Mouse (Mus musculus): ENCODE data around the gene Diaph3. TPM values are rescaled to one million over a fixed set of nuclear protein-coding genes. Genes with fewer than 3 reads are reported as not detected.

The Diaph3 gene
- total and polyA plus RNA-seq, 2 experiments = 0.18 TPM; not detected in 1

DNA sequence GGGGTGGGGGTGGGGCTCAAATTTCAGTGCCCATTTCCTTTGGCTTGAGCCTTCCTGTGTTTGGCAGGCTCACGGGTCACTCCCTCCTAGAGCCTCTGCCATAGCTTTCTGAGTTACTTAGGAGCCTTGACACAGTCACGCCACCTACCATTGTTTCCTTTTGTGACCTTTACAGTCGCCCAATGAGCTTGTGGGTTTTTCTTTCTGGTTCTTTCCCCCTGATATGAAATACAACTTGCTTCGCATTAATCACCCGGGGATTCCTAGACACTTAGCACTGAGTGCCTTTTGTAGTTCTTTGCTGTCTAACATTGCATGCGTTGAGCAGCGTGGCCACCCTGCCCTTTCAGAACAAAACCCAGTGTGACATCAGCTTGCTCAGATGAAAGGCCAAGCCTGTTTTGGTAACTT, 498.2 kb downstream of the Diaph3 start:
- no peak overlapping the region for H3K4me3 ChIP-seq (ENCODE audit: insufficient read depth, low read depth, low read length)
- no peaks in the 10 kb centered on the region for H3K36me3 ChIP-seq (ENCODE audit: control insufficient read depth, insufficient read depth, low read length)
- no peaks in the 10 kb centered on the region for H3K79me2 ChIP-seq (ENCODE audit: control insufficient read depth, insufficient read depth, low read length)
- H3K27ac ChIP-seq (replicated peaks; ENCODE audit: insufficient read depth, low read depth, low read length) = no peak overlapping the region
- no peaks in the 10 kb centered on the region for H3K4me1 ChIP-seq (ENCODE audit: control insufficient read depth, insufficient read depth, low read length)
- TF ChIP-seq CTCF (IDR thresholded peaks at IDR 0.05; ENCODE audit: low read depth, low read length) (no peak), POLR2A (IDR thresholded peaks at IDR 0.05; ENCODE audit: extremely low read depth, insufficient read depth, low read length) (no peak)
- H3K27me3 ChIP-seq (ENCODE audit: control insufficient read depth, insufficient read depth, low read length) = no peaks in the 10 kb centered on the region
- H3K9ac ChIP-seq (ENCODE audit: low read depth, low read length) = no peak overlapping the region
- no peak for DNase-seq (ENCODE audit: extremely low read depth, low read depth, low spot score)
- 86% methylated on average over 7 of the region's 7 CpGs for WGBS

DNA sequence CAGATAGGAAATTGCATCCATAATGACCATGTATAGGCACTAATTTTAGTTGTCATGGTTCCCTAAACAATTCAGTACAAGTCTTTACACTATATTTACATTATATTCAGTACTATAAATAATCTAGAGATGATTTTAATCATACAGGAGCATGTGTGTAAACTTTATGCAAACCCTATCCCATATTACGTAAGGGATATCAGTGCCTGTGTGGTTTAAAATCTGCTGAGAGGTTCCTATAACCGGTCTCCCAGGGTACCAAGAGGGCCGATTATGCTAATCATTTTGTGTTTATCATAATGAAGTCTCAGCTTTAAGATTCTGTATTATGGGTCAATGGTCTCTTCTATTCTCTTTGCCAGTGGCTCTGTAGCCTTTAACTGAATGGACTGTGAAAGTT, 499.2 kb downstream of the Diaph3 start:
- H3K4me1 ChIP-seq (ENCODE audit: control insufficient read depth, insufficient read depth, low read length) = no peaks in the 10 kb centered on the region
- no peak for TF ChIP-seq POLR2A (IDR thresholded peaks at IDR 0.05; ENCODE audit: extremely low read depth, insufficient read depth, low read length)
- no peak for TF ChIP-seq CTCF (IDR thresholded peaks at IDR 0.05; ENCODE audit: low read depth, low read length)
- H3K27me3 ChIP-seq (ENCODE audit: control insufficient read depth, insufficient read depth, low read length) = no peaks in the 10 kb centered on the region
- 88% methylated on average over 3 of the region's 3 CpGs for WGBS
- H3K9ac ChIP-seq (ENCODE audit: low read depth, low read length) = no peak overlapping the region
- no peaks in the 10 kb centered on the region for H3K36me3 ChIP-seq (ENCODE audit: control insufficient read depth, insufficient read depth, low read length)
- no peak overlapping the region for H3K27ac ChIP-seq (replicated peaks; ENCODE audit: insufficient read depth, low read depth, low read length)
- no peaks in the 10 kb centered on the region for H3K79me2 ChIP-seq (ENCODE audit: control insufficient read depth, insufficient read depth, low read length)
- DNase-seq (ENCODE audit: extremely low read depth, low read depth, low spot score) = no peak
- no peak overlapping the region for H3K4me3 ChIP-seq (ENCODE audit: insufficient read depth, low read depth, low read length)

DNA sequence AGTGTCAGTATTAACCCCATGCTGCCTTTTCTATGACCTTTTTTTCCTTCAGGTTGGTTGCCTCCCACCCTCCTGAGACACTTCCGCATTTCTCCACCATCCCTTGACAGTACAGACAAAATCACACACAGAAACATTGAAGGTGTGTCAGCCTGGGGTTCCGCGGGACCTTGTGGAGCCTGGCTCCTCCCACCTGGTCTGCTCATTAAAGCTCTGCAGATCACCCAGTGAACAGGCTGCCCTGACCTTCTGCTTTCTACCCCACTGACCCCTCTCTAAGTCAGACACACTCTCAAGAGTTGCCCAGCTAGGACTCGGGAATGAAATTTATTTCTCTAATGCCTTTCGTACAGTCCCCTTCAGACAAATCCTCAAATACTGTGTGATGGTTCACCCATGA, 500.9 kb downstream of the Diaph3 start:
- no peaks in the 10 kb centered on the region for H3K36me3 ChIP-seq (ENCODE audit: control insufficient read depth, insufficient read depth, low read length)
- no peak overlapping the region for H3K27ac ChIP-seq (replicated peaks; ENCODE audit: insufficient read depth, low read depth, low read length)
- H3K27me3 ChIP-seq (ENCODE audit: control insufficient read depth, insufficient read depth, low read length) = no peaks in the 10 kb centered on the region
- H3K79me2 ChIP-seq (ENCODE audit: control insufficient read depth, insufficient read depth, low read length) = no peaks in the 10 kb centered on the region
- WGBS = 79% methylated on average over 5 of the region's 5 CpGs
- no peak overlapping the region for H3K9ac ChIP-seq (ENCODE audit: low read depth, low read length)
- DNase-seq (ENCODE audit: extremely low read depth, low read depth, low spot score) = no peak
- TF ChIP-seq CTCF (IDR thresholded peaks at IDR 0.05; ENCODE audit: low read depth, low read length) = no peak
- no peak for TF ChIP-seq POLR2A (IDR thresholded peaks at IDR 0.05; ENCODE audit: extremely low read depth, insufficient read depth, low read length)
- no peaks in the 10 kb centered on the region for H3K4me1 ChIP-seq (ENCODE audit: control insufficient read depth, insufficient read depth, low read length)
- H3K4me3 ChIP-seq (ENCODE audit: insufficient read depth, low read depth, low read length) = no peak overlapping the region

- TF ChIP-seq CTCF (IDR thresholded peaks at IDR 0.05; ENCODE audit: low read depth, low read length) (no peak), POLR2A (IDR thresholded peaks at IDR 0.05; ENCODE audit: extremely low read depth, insufficient read depth, low read length) (no peak)
- H3K79me2 ChIP-seq (ENCODE audit: control insufficient read depth, insufficient read depth, low read length) = no peaks in the 10 kb centered on the region
- 25% methylated on average over 6 of the region's 6 CpGs for WGBS
- no peak overlapping the region for H3K27ac ChIP-seq (replicated peaks; ENCODE audit: insufficient read depth, low read depth, low read length)
- H3K4me1 ChIP-seq (ENCODE audit: control insufficient read depth, insufficient read depth, low read length) = no peaks in the 10 kb centered on the region
- no peak overlapping the region for H3K4me3 ChIP-seq (ENCODE audit: insufficient read depth, low read depth, low read length)
- H3K27me3 ChIP-seq (ENCODE audit: control insufficient read depth, insufficient read depth, low read length) = peaks cover 2% of the 10 kb centered on the region; the same call in 1 of the 2 replicates
- H3K36me3 ChIP-seq (ENCODE audit: control insufficient read depth, insufficient read depth, low read length) = no peaks in the 10 kb centered on the region
- no peak for DNase-seq (ENCODE audit: extremely low read depth, low read depth, low spot score)
- H3K9ac ChIP-seq (ENCODE audit: low read depth, low read length) = no peak overlapping the region
These were observed 505.4 kb downstream of the Diaph3 start for GRCm38 (mm10) chr14:86635594-86636140.

DNA sequence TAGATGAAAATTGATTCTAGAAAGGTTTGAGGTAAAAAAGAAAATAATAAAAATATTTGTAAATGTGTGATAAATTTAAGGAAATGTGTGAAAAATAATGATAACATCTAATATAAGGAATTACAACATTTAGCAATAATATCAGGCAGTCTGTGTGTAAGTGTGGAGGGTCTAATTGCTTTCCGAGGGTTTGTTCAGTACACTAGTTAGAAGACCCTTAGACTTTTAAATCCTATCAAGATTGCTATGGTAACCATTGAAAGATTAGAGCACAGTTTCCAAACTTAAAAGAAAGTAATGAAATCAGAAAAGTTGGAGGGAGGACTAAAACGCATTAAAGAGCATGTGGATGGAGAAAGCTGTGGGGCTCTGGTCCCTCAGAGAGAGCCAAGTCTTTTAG, 506.0 kb downstream of the Diaph3 start:
- no peak overlapping the region for H3K4me3 ChIP-seq (ENCODE audit: insufficient read depth, low read depth, low read length)
- H3K9ac ChIP-seq (ENCODE audit: low read depth, low read length) = no peak overlapping the region
- WGBS = 80% methylated on average over 2 of the region's 2 CpGs
- H3K4me1 ChIP-seq (ENCODE audit: control insufficient read depth, insufficient read depth, low read length) = no peaks in the 10 kb centered on the region
- H3K36me3 ChIP-seq (ENCODE audit: control insufficient read depth, insufficient read depth, low read length) = no peaks in the 10 kb centered on the region
- H3K27me3 ChIP-seq (ENCODE audit: control insufficient read depth, insufficient read depth, low read length) = peaks cover 2% of the 10 kb centered on the region; the same call in 1 of the 2 replicates
- H3K79me2 ChIP-seq (ENCODE audit: control insufficient read depth, insufficient read depth, low read length) = no peaks in the 10 kb centered on the region
- H3K27ac ChIP-seq (replicated peaks; ENCODE audit: insufficient read depth, low read depth, low read length) = no peak overlapping the region
- TF ChIP-seq CTCF (IDR thresholded peaks at IDR 0.05; ENCODE audit: low read depth, low read length) (no peak), POLR2A (IDR thresholded peaks at IDR 0.05; ENCODE audit: extremely low read depth, insufficient read depth, low read length) (no peak)
- DNase-seq (ENCODE audit: extremely low read depth, low read depth, low spot score) = no peak

DNA sequence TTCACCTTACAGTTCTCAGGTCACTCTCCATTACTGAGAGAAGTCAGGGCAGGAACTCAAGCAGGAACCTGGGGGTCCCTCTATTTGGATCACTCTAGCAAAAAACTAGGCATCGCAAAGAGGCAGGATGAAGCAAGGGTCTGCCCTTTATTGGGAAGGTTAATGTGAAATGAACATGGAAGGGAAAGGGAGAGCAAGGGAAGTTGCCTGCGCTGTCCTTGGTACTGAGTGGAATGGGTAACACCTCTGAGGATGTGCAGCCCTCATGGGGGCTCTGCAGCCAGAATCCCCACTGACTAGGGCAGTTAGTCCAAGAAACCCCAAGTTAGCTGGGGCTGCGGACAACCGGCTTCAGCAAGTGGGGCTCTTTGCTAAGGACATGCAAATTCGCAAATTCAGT, 507.2 kb downstream of the Diaph3 start:
- DNase-seq (ENCODE audit: extremely low read depth, low read depth, low spot score) = no peak
- no peaks in the 10 kb centered on the region for H3K4me1 ChIP-seq (ENCODE audit: control insufficient read depth, insufficient read depth, low read length)
- H3K9ac ChIP-seq (ENCODE audit: low read depth, low read length) = no peak overlapping the region
- no peak overlapping the region for H3K4me3 ChIP-seq (ENCODE audit: insufficient read depth, low read depth, low read length)
- TF ChIP-seq POLR2A (IDR thresholded peaks at IDR 0.05; ENCODE audit: extremely low read depth, insufficient read depth, low read length) (no peak), CTCF (IDR thresholded peaks at IDR 0.05; ENCODE audit: low read depth, low read length) (no peak)
- no peaks in the 10 kb centered on the region for H3K79me2 ChIP-seq (ENCODE audit: control insufficient read depth, insufficient read depth, low read length)
- H3K36me3 ChIP-seq (ENCODE audit: control insufficient read depth, insufficient read depth, low read length) = no peaks in the 10 kb centered on the region
- 74% methylated on average over 5 of the region's 5 CpGs for whole genome bisulfite sequencing
- H3K27ac ChIP-seq (replicated peaks; ENCODE audit: insufficient read depth, low read depth, low read length) = no peak overlapping the region
- H3K27me3 ChIP-seq (ENCODE audit: control insufficient read depth, insufficient read depth, low read length) = peaks cover 2% of the 10 kb centered on the region; the same call in 1 of the 2 replicates

All from liver, adult 2 months (tissue).